Mouse (Mus musculus) intestine, embryonic 16.5 days (tissue): ENCODE results near the gene Aoc3. TPM values are rescaled to one million over a fixed set of nuclear protein-coding genes. Genes with fewer than 3 reads are reported as not detected.

Source experiments
- ATAC-seq: fragments of 200-750 bp; cut with Nextera tagmentation; 2 replicates; pipeline ENCODE4 v1.8.0; 2017; ENCODE audit warnings: moderate TSS enrichment, moderate library complexity
- H3K27ac ChIP-seq: fragments of 300-500 bp; sonication (generic); 2 replicates; pipeline ENCODE4 v1.5.1; 2014; ENCODE audit warnings: mild to moderate bottlenecking, low read length
- H3K27me3 ChIP-seq: fragments of 300-500 bp; sonication (generic); replicated peaks from 2 replicates; pipeline ENCODE4 v1.6.1; 2014; ENCODE audit warnings: low read length, control low read depth, mixed read lengths; ENCODE audit not compliant: control insufficient read depth, insufficient read depth
- H3K36me3 ChIP-seq: fragments of 300-500 bp; sonication (generic); 2 replicates; pipeline ENCODE4 v1.6.1; 2014; ENCODE audit warnings: low read length, control low read depth; ENCODE audit not compliant: control insufficient read depth, insufficient read depth
- H3K4me1 ChIP-seq: fragments of 300-500 bp; sonication (generic); 2 replicates; pipeline ENCODE4 v1.6.1; 2014; ENCODE audit warnings: low read length, control low read depth, mixed read lengths; ENCODE audit not compliant: control insufficient read depth, insufficient read depth
- H3K4me2 ChIP-seq: fragments of 300-500 bp; sonication (generic); 2 replicates; pipeline ENCODE4 v1.6.1; 2014; ENCODE audit warnings: low read depth, low read length, control low read depth
- H3K4me3 ChIP-seq: fragments of 300-500 bp; sonication (generic); 2 replicates; pipeline ENCODE4 v1.5.1; 2014; ENCODE audit warnings: mild to moderate bottlenecking, low read length
- H3K9ac ChIP-seq: fragments of 300-500 bp; sonication (generic); 2 replicates; pipeline ENCODE4 v1.6.1; 2014; ENCODE audit warnings: low read depth, low read length
- H3K9me3 ChIP-seq: fragments of 300-500 bp; sonication (generic); 2 replicates; pipeline ENCODE4 v1.6.1; 2016; ENCODE audit warnings: low read length, control low read depth; ENCODE audit not compliant: control insufficient read depth
- WGBS: fragments of 180-500 bp; shearing (Covaris S2); extraction: QIAGEN DNeasy Blood & Tissue Kit; methylation state at CpG from one replicate; pipeline ENCODE4 v1.1.7; 2014; 5-methylcytosine and 5-hydroxymethylcytosine counted together
- polyA plus RNA-seq: library from polyadenylated mRNA; unstranded; fragments of >200 nt; fragmentation: Nextera tagmentation; extraction: Ambion mirVana; gene quantifications from 2 replicates; pipeline ENCODE4 v1.2.1, GENCODE M21; 2015

Gene Aoc3
- polyA plus RNA-seq, 1 experiment from 2014 or later, result 2.4 TPM

- Histone ChIP-seq H3K36me3 (no peaks in the 10 kb centered on the region), H3K27me3 (no peaks in the 10 kb centered on the region), H3K9ac (no peak overlapping the region), H3K4me1 (peaks cover 10% of the 10 kb centered on the region), H3K9me3 (no peaks in the 10 kb centered on the region), H3K4me3 (peak overlapping the region; percentile 17; the same call in 1 of the 2 replicates), H3K27ac (no peak overlapping the region), H3K4me2 (no peak overlapping the region)
- 39% methylated on average over 6 of the region's 6 CpGs for WGBS
- ATAC-seq, result no peak
Observed at GRCm38 (mm10) chr11:101334516-101334915, 4.1 kb downstream of the Aoc3 start.

GRCm38 (mm10) chr11:101335685-101336084, 5.3 kb downstream of the Aoc3 start:
- no peaks in the 10 kb centered on the region for H3K27me3 ChIP-seq
- no peak for ATAC-seq
- H3K36me3 ChIP-seq, result no peaks in the 10 kb centered on the region
- H3K27ac ChIP-seq, result no peak overlapping the region
- H3K9ac ChIP-seq, result no peak overlapping the region
- H3K9me3 ChIP-seq, result no peaks in the 10 kb centered on the region
- H3K4me3 ChIP-seq, result no peak overlapping the region
- H3K4me2 ChIP-seq, result no peak overlapping the region
- WGBS, result 80% methylated on average over 9 of the region's 9 CpGs
- H3K4me1 ChIP-seq, result peaks cover 10% of the 10 kb centered on the region

- Histone ChIP-seq H3K27ac (peak overlapping the region; percentile 73), H3K27me3 (no peaks in the 10 kb centered on the region), H3K4me2 (peak overlapping the region; percentile 55), H3K36me3 (no peaks in the 10 kb centered on the region), H3K4me1 (peaks cover 10% of the 10 kb centered on the region), H3K9me3 (no peaks in the 10 kb centered on the region), H3K9ac (peak overlapping the region; percentile 5; the same call in 1 of the 2 replicates), H3K4me3 (peak overlapping the region; percentile 20)
- WGBS, result 1% methylated on average over 9 of the region's 9 CpGs
- ATAC-seq, result peak; percentile 88
Observed at GRCm38 (mm10) chr11:101338123-101338760, 7.8 kb downstream of the Aoc3 start.

GRCm38 (mm10) chr11:101347083-101347775, 16.8 kb downstream of the Aoc3 start:
- Histone ChIP-seq H3K27ac (no peak overlapping the region), H3K4me2 (no peak overlapping the region), H3K36me3 (no peaks in the 10 kb centered on the region), H3K9me3 (no peaks in the 10 kb centered on the region), H3K27me3 (no peaks in the 10 kb centered on the region), H3K9ac (no peak overlapping the region), H3K4me3 (no peak overlapping the region), H3K4me1 (peaks cover 7% of the 10 kb centered on the region)
- ATAC-seq, result no peak
- 76% methylated on average over 10 of the region's 10 CpGs for WGBS

- H3K36me3 ChIP-seq, result no peaks in the 10 kb centered on the region
- peaks cover 7% of the 10 kb centered on the region for H3K4me1 ChIP-seq
- no peak for ATAC-seq
- H3K4me2 ChIP-seq, result no peak overlapping the region
- no peak overlapping the region for H3K4me3 ChIP-seq
- 61% methylated on average over 7 of the region's 7 CpGs for WGBS
- H3K27me3 ChIP-seq, result no peaks in the 10 kb centered on the region
- H3K9me3 ChIP-seq, result no peaks in the 10 kb centered on the region
- H3K9ac ChIP-seq, result no peak overlapping the region
- no peak overlapping the region for H3K27ac ChIP-seq
Observed at GRCm38 (mm10) chr11:101348774-101349173, 18.4 kb downstream of the Aoc3 start.

GRCm38 (mm10) chr11:101349216-101349615, 18.8 kb downstream of the Aoc3 start:
- Histone ChIP-seq H3K9me3 (no peaks in the 10 kb centered on the region), H3K27ac (no peak overlapping the region), H3K4me1 (peaks cover 7% of the 10 kb centered on the region), H3K4me2 (no peak overlapping the region), H3K4me3 (no peak overlapping the region), H3K36me3 (no peaks in the 10 kb centered on the region), H3K9ac (no peak overlapping the region), H3K27me3 (no peaks in the 10 kb centered on the region)
- ATAC-seq, result no peak
- WGBS, result 68% methylated on average over 3 of the region's 3 CpGs

- Histone ChIP-seq H3K9ac (no peak overlapping the region), H3K4me1 (peaks cover 7% of the 10 kb centered on the region), H3K36me3 (no peaks in the 10 kb centered on the region), H3K27ac (no peak overlapping the region), H3K27me3 (no peaks in the 10 kb centered on the region), H3K4me3 (no peak overlapping the region), H3K4me2 (no peak overlapping the region), H3K9me3 (no peaks in the 10 kb centered on the region)
- ATAC-seq, result peak; percentile 70
- 46% methylated on average over 11 of the region's 11 CpGs for WGBS
Observed at GRCm38 (mm10) chr11:101351100-101351720, 20.8 kb downstream of the Aoc3 start.

- 55% methylated on average over 3 of the region's 3 CpGs for WGBS
- ATAC-seq, result peak; percentile 39
- H3K4me2 ChIP-seq, result no peak overlapping the region
- H3K4me1 ChIP-seq, result peaks cover 7% of the 10 kb centered on the region
- no peak overlapping the region for H3K9ac ChIP-seq
- no peaks in the 10 kb centered on the region for H3K9me3 ChIP-seq
- H3K27ac ChIP-seq, result no peak overlapping the region
- no peaks in the 10 kb centered on the region for H3K36me3 ChIP-seq
- H3K4me3 ChIP-seq, result no peak overlapping the region
- no peaks in the 10 kb centered on the region for H3K27me3 ChIP-seq
Observed at GRCm38 (mm10) chr11:101351721-101352111, 21.3 kb downstream of the Aoc3 start.

GRCm38 (mm10) chr11:101353436-101353835, 23.0 kb downstream of the Aoc3 start:
- Histone ChIP-seq H3K4me2 (no peak overlapping the region), H3K4me3 (no peak overlapping the region), H3K27me3 (no peaks in the 10 kb centered on the region), H3K27ac (no peak overlapping the region), H3K36me3 (no peaks in the 10 kb centered on the region), H3K9me3 (no peaks in the 10 kb centered on the region), H3K9ac (no peak overlapping the region), H3K4me1 (peaks cover 7% of the 10 kb centered on the region)
- no peak for ATAC-seq
- WGBS, result 82% methylated on average over 12 of the region's 12 CpGs
